Mouse (Mus musculus) layer of hippocampus, adult 9-11 months (tissue): ENCODE data around the gene Pou5f1.

ENCODE experiments used
- DNase-seq: peaks from one replicate; pipeline ENCODE4 v3.0.0; 2022

Pou5f1 gene

DNA sequence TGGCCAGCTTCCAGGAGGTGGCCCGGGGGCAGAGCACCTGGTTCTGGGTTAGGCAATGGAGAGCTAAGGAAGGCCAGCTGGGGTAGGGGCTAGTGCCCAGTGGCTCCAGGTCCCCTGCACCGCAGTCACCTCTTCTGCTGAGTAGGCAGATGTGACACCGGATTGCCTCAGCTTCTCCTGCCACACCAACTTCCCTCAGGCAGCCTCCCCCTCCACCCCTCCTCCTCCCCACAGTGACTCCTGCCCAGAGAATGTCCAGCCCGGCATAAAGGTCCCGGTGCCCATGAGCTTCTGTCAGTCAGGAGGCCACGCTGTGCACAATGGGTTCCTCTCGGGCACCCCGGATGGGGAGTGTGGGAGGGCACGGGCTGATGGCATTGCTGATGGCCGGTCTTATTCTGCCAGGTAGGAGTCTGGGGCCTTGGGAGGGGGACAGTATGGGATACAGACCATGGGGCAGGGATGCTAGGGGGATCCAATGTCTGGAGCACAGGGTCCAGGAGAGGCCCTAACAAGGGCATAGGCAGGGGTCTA is 46.1 kb downstream of the Pou5f1 start, which contains the start of gene Cdsn:
Gene Cdsn, plus strand, starts transcription at position 248 of the 534 bp plus-strand sequence.
- no peak for DNase-seq

DNA sequence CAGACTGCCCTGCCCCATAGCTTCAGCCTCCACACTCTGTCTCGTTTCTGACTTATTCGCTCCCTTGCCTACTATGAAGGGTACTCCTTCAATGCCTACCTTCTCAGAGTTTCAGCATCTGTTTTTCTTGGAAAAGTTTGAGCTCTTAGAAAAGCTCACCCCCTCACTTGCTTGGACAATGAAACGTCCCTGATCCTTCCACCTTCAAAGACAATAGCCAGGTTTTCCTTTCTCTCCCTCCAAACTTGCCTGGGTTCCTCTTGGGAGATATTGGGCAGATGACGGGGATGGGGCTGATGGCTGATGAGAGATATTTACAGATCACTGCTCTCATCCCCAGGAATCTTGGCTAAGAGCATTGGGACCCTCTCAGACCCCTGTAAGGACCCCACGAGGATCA is 48.5 kb downstream of the Pou5f1 start:
- no peak for DNase-seq

DNA sequence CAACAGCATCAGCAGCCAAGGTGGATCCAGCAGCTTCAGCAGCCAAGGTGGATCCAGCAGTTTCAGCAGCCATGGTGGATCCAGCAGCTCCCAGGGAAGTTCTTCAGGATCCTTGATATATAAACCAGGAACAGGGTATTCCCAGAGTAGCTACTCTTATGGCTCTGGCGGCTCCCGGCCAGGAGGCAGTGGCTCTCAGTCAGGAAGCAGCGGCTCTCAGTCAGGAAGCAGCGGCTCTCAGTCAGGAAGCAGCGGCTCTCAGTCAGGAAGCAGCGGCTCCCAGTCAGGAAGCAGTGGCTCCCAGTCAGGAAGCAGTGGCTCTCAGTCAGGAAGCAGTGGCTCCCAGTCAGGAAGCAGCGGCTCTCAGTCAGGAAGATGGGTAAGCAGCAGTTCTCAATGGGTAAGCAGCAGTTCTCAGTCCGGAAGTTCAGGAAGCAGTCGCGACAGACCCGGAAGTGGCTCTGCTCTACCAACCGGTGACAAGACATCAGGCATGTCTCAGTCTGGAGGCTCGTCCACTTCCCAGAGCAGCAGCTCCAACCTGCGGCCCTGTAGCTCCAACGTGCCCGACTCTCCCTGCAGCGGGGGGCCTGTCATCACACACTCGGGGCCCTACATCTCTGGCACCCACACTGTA is 49.1 kb downstream of the Pou5f1 start:
- DNase-seq, result no peak

DNA sequence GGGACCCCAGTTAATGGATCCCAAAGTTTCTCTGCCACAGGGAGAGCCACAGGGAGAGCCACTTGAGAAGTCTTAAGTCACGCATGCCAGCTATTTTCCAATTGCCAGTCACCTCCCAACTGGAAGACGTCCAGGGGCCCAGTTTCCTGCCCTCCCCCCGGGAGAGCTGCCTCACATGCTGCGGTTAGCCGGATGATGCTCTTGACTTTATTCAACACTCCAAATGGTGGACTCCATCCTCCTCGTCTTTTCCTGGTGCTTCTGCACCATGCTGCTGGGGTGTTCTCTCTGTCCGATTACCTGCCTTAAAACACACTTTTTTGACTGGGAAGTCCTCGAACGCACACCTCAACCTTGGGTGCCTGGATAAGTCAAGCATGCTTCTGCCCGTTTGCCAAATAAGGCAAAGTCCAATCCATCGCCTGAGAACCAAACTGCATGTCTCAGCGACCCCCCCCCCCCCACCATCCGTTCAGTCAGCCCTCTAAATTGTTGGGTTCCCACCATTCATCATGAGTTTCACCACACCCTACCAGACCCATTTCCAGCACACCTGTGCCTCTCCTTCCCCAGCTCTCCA is 50.5 kb downstream of the Pou5f1 start:
- DNase-seq, result no peak

DNA sequence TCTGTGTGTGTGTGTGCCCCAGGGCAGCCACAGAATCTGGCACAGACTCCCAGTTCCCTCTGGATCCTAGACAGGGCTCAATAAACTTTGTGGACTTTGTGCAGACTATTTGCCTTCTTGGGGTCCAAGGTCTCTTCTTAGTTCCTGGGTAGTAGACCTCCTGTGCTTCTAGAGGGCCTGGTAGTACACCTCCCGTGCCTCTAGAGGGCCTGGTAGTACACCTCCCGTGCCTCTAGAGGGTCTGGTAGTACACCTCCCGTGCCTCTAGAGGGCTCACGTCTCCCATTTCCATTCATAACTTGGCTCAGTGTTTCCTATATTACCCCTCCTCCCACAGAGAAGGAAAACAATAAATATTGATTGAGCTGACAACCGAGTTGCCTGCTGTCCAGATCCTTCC is 51.0 kb downstream of the Pou5f1 start:
- no peak for DNase-seq

DNA sequence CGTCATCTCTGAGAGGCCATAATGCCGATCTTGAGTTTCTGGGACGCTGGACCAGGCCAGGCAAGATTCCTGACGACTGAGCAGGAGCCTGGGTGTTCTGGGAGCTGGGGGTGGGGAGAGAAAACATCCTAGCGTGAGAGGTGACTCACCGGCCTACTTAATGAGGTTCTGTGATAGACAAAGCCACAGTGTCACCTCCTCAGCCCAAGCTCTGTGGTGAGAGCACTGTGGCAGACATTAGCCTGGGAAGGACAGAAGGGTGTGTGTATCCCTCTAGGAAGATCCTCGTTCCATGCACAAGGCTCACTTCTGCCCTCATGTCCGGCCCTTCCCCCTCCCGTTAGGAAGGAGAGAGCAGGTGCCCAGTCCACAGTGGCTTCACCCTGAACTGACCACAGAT is 51.5 kb downstream of the Pou5f1 start:
- DNase-seq, result no peak

DNA sequence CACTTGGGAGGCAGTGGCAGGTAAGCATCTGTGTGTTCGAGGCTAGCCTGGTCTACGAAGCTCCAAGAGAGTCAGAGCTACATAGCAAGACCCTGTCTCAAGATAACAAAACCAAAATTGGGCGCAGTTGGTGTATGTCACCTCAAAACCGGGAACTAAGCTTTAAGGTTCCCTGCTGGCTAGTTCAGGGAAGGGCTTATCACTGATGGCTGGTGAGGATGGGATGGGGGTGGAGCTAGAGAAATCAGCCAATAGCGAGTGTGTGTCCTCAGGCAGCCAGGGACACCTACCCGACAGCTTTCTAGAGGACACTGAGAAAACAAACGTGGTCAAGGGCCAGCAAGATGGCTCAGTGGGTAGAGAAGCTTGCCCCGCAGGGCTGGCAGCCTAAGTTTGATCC is 52.4 kb downstream of the Pou5f1 start:
- no peak for DNase-seq
